Mouse (Mus musculus) cerebellum, adult 18-20 months (tissue): ENCODE measurements around the gene Ildr2.
A peak's percentile ranks its signal among the peaks of the same experiment; 100 is the strongest.

Source experiments
- DNase-seq, 2 experiments: peaks; one replicate each; pipeline ENCODE4 v3.0.0; 2021

Gene Ildr2

DNA sequence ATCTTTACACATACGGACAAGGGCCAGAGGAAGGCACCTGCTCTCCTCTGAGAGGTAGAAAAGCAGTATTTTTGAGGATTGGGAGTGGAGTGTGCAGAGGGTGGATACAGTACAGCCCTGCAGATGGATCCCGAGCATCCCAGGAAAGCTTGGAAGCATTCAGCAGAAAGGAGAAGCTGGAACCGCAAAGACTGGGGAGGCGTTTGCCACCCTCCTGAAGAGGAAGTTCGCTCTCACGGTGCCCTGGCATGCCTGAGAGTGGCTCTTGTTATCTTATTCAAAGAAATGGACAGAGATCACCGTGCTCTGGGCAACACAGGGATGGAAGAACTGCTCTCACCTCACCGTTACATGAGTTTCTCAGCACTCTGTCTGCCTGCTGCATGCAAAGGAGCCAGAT, 30.5 kb downstream of the Ildr2 start:
- DNase-seq = no peak

DNA sequence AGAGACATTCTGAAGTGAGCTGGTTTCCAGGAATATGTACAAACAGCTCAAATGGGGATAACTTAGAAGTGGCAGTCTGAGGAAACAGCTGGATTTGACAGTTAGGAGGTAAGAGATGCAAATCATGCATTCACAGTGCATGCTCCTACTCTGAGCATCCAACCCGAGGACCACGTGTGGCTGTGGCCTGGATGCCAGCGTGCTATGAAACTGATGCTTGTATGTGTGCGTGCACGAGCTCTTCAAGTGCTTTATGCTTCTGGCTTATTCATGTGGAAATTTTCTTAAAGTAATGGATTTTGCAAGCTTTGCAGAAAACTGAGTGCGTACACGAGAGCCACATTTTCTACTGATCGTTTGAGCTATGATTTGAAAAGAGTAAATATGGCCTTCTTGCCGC, 32.3 kb downstream of the Ildr2 start:
- no peak for DNase-seq

DNA sequence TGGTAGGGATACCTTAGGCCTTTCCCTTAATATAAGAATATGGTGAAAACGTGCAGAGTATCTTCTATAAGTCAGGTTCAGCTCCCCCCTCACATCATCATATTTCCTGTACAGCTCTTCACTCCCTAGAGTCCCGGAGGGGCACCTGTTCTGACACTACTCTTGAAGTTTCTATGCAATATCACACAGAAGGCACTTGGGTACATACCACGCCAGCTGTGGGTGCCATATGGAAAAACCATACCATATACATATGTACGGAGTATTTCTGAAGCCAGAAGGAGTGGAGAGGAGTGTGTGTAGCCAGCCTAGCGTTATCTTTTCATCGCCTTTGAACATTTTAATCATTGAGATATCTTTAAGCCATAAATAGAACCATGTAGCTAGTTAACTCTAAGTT, 36.6 kb downstream of the Ildr2 start:
- no peak for DNase-seq

GRCm38 (mm10) chr1:166293086-166293485, 39.1 kb downstream of the Ildr2 start:
- DNase-seq = no peak

DNA sequence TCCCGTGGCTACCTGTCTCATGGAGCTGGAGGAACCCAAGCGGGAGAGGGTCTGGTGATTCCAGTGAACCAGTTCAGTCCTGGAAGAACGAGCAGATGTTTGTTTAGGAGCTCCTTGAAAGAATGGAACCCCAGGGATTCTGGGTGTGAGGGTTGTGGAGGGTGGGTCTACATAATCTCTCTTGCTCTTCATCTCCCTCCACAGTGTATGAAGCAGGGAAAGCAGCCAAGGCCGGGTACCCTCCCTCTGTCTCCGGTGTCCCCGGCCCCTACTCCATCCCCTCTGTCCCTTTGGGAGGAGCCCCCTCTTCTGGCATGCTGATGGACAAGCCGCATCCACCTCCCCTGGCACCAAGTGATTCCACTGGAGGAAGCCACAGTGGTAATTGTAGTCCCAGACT, 41.6 kb downstream of the Ildr2 start:
- DNase-seq = no peak

- DNase-seq = peak; percentile 29 to 30
Measured at GRCm38 (mm10) chr1:166296371-166296770, 42.4 kb downstream of the Ildr2 start.

DNA sequence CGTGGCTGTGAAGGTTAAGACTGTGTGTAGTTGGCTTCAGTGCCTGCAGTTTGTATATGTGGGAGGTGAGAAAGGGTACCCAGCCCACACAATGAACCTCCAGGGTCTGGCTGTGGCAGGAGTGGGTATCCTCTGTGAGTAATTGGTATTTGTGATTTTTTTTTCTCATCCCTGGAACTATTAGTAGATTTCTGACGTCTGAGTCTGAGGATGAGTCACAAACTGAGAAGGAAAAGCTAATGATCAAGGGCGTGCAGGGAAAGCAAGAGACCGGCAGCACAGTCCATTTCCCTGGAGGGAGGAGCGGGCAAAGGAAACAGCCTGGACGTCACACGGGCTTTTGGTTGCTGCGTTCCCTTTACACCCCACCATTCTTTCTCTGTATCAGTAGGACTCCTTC, 43.0 kb downstream of the Ildr2 start:
- no peak for DNase-seq

DNA sequence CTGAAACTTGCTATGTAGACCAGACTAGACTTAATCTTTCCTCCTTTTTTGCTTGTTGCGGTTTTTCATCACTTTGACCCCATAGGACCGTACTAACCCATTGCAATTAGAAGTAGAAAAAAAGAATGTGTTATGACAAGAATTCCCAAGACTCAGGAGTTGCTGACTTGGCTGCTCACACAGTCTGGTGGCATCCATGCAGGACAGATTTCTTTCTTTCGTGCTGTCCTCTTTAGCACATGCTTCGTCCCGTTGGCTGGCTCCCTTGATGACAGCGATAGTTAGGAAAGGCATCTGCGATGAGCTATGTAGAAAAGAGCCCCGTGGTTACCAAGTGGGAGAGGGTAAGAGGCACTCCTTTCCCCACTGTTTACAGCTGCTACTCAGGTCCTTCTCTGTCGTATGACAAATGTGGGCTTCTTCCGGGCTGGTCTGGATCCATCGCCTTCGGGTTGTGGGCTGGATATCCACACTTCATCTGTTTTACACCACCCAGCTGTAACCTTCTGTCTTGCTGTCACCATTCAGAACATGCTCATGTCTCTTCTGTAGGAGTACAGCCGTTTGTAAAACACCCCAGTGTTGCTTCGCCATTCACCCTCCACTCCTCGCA, 43.7 kb downstream of the Ildr2 start:
- no peak for DNase-seq

- DNase-seq = no peak
Measured at GRCm38 (mm10) chr1:166298884-166299283, 44.9 kb downstream of the Ildr2 start.

- no peak for DNase-seq
Measured at GRCm38 (mm10) chr1:166299821-166300220, 45.9 kb downstream of the Ildr2 start.

DNA sequence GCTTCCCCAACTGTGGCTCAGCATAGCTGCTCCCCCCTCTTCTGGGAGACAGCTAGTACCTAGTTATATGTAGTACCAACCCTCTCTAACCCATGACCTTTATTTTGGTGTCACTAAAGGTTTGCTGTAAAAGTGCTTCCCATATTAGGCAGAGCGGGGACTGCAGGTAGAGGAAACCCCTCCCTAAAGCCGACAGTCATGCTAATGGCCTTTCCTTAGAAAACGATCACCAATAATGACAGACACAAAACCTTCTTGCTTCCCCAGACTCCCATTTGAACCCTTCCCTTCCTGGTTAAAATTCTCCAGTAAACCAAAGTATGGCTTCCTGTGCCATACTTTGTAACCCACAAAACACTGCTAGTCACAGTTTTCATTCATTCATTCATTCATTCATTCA, 46.6 kb downstream of the Ildr2 start:
- DNase-seq = no peak

DNA sequence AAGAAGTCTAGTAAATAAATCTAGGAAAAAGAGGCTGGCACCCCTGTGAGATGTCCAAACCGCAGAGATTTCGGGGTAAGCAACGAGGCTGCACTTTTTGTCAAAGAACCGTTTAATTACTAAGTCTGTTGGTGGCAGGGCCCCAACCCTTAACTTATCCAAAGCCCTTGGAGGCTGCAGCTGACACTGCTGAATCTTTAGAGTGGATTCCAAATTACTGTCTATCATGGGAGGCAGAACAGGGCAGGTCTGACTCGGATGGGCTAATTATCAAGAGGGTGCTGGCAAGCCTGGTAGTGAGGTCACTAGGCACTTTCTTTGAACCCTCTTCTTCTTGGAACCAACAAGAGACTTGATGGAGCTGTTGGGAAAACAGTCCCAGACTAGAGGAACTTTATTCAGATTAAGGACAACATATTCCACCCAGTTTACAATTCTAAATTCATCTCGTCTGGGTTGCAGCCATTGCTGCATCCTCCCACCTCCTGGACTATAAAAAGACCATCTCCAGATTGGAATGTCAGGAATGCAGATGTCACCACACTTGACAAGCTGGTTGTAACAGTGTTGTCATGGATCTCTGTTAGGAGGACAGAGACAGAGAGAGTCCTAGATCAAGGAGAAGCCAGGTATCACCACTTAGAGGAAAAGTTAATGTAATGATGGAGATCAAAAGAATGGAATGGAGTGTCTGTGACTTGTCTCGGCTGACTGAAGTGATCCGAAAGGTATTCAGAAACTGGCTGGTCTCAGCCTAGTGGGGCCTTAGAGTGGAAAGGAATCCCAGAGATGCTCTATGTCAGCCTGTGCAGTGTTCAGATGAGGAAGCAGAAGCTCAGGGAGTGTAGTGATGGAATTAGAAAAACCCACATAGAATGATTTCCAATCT, 50.7 kb downstream of the Ildr2 start:
- no peak for DNase-seq

GRCm38 (mm10) chr1:166308471-166308850, 54.5 kb downstream of the Ildr2 start:
- no peak for DNase-seq

GRCm38 (mm10) chr1:166308851-166309715, 55.1 kb downstream of the Ildr2 start:
- DNase-seq = peak; percentile 7 to 48

DNA sequence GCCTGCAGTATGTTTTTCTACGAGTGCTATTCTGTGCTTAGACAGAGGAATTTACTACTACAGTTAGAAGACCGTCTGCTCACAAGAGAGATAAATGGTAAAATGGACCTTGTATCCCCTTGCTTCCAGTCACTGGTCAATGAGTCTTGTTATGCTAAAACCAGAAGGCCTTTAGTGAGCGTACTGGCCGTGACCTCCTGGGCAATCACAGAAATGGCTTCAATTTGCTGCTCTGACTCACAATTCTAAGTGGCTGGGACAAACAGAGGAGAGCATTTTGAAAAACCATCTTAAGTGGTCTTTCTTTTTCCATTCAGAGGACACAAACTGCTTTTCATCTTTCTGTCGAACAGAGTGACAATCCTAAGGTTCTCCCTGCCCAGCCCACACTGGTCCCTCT, 57.2 kb downstream of the Ildr2 start:
- no peak for DNase-seq

- peak; percentile 11 to 23 for DNase-seq
Measured at GRCm38 (mm10) chr1:166313637-166314036, 59.7 kb downstream of the Ildr2 start.

GRCm38 (mm10) chr1:166315706-166316105, 61.8 kb downstream of the Ildr2 start:
- DNase-seq = no peak

DNA sequence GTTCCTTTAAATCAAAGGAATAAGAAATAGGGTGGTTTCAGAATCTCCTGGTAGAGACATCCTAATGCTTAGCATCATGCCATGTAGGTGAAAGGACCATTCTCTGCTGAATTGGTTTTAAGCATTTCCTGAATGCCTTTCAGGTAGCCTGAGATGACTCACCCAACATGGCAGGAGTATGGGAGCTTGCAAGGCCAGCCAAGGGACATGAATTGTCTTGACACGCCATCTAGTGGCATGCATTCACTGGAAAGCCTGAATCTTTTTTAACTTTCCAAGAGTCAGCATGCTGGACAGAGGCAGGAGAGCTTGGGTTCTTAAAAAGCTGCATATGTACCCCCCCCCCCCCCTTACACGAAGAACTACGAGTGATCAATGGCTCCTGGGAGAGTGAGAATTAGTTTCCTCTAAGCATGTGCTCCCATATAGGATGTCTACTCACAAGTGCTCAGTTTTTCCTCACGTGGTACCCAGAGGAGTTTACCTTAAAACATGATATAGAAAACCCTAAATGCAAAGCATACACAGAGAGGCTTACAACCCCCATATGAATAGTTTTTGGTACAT, 65.3 kb downstream of the Ildr2 start:
- DNase-seq = peak; percentile 42 to 60

GRCm38 (mm10) chr1:166326421-166326820, 72.5 kb downstream of the Ildr2 start:
- no peak for DNase-seq

DNA sequence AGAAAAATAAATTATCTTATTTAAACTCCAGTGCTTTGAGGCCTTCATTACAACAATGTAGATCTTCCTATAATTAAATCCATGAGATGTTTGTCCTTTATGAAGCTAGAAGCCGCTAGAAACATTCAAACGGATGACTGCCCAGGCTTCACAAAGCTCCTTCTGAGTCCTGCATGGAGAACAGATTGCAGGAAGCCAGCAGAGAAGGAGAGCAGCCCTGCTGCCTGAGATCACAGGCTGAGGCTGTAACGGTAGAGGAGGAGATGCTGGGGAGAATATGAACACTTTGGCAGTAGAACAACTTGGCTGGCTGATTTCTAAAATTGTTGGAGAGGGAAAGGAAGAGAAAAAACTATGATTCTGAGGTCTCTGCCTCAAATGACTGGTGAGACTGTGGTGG, 76.8 kb downstream of the Ildr2 start:
- DNase-seq = no peak

DNA sequence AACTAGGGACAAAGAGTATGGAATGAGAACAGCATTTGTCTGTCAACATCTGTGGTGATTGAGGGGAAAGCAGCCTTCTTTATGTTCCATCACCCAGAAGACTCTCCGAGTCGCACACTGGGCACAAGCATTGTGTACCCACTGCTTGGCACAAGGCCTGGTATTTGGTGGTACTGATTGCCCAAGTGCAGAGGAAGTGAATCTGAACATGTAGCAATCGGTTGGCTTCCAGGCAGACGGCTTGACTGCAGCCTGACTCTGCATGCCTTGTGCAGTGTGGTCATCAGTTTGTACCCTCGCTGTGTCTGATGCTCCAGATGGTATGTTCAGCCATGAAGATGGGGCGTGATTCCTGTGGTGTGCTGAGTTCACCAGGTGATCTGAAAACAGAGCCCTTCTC, 85.2 kb downstream of the Ildr2 start:
- no peak for DNase-seq

DNA sequence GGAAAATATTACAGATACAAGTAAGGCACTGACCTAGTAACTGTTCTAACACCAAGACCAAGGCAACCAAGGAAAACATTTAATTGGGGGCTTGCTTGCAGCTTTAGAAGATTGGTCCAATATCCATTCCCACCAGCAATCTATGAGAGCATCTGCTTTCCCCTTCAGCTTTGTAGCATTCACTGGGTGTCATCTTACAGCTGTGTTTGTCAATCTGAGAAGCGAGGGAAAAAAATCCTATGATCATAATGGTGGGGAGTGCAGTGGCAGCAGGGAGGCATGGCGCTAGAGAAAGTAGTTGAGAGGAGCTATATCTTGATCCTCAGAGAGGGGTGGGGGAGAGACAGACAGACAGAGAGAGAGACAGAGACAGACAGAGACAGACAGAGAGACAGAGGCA, 88.1 kb downstream of the Ildr2 start:
- no peak for DNase-seq

DNA sequence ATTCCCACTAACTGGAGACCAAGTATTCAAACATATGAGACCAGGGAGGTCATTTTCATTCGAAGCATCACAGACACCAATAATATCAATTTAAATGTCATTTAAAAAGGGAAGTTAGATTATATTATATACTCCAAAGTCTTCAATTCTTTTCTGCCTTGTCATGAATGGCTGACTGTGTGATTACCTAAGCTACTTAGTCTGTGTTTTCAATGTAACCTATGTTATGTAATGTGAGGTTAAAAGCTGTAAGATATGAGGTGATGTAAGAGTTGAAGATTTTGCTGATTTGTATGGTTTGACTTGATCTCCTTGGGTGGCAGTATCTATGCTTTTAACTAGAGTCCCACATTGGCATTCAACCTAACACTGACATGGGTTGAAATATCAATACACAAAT, 88.6 kb downstream of the Ildr2 start:
- DNase-seq = no peak
